In the genomic region with DNA sequence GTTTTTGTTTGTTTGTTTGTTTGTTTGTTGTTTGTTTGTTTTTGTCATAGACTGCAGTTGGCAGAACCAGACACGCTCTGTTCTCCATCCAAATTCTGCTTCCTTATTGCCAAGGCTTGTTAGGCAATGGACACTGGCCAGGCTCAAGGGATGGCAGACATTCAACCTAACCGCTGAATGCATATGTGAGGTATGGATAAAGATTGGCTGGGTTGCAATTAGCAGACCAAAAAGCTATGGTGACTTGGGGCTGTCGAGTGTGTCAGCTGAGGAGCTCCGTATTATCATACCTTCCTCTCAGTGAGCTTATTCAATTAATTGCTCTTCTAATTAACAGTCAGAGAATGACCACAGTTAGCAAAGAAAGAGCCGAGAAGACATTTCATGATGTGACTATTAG, we compare ENCODE assay signal across 21 mouse cellular contexts.
DNase-seq lines count a peak whose midpoint lies in the region; ATAC-seq lines count a peak whose summit lies in the region.
"Had no signal": no experiment of that assay in that cellular context is flagged by ENCODE, and none has a peak within 500 bp of the region (broad histone marks: within the 10 kb centered on the region; RNA-seq: fewer than 3 reads in every experiment).

No protein-coding gene starts in this region.

- H3K4me3 ChIP-seq in forebrain, embryonic 11.5 days (ENCODE audit: low read depth, low read length): no peak overlapping the region
- no peak overlapping the region for H3K4me3 ChIP-seq in forebrain, embryonic 10.5 days
- no peak overlapping the region for H3K4me3 ChIP-seq in forebrain, embryonic 13.5 days
- H3K4me3 ChIP-seq: embryonic facial prominence, embryonic 10.5 days; heart, embryonic 10.5 days; heart, embryonic 15.5 days; hindbrain, embryonic 13.5 days had no signal

- no peaks in the 10 kb centered on the region for H3K27me3 ChIP-seq in forebrain, embryonic 11.5 days (ENCODE audit: control insufficient read depth, insufficient read depth, low read length)
- H3K27me3 ChIP-seq in forebrain, embryonic 10.5 days (ENCODE audit: poor library complexity, severe bottlenecking): no peaks in the 10 kb centered on the region
- peaks cover 8% of the 10 kb centered on the region; the same call in 1 of the 2 replicates for H3K27me3 ChIP-seq in forebrain, embryonic 13.5 days
- H3K27me3 ChIP-seq: CH12.LX; heart, embryonic 15.5 days; hindbrain, embryonic 13.5 days had no signal

- WGBS in forebrain, embryonic 11.5 days: 50% methylated on average over 5 of the region's 5 CpGs
- WGBS in forebrain, embryonic 10.5 days: 72% methylated on average over 5 of the region's 5 CpGs
- WGBS in forebrain, embryonic 13.5 days: 22% methylated on average over 5 of the region's 5 CpGs

- no peaks in the 10 kb centered on the region for H3K9me3 ChIP-seq in forebrain, embryonic 11.5 days (ENCODE audit: control insufficient read depth, low read length)
- no peaks in the 10 kb centered on the region for H3K9me3 ChIP-seq in forebrain, embryonic 10.5 days
- H3K9me3 ChIP-seq in forebrain, embryonic 13.5 days (replicated peaks): no peaks in the 10 kb centered on the region
- H3K9me3 ChIP-seq: embryonic facial prominence, embryonic 10.5 days; heart, embryonic 10.5 days; heart, embryonic 15.5 days; hindbrain, embryonic 13.5 days had no signal

- H3K4me2 ChIP-seq in forebrain, embryonic 11.5 days (ENCODE audit: low read depth, low read length, severe bottlenecking): no peak overlapping the region
- no peak overlapping the region for H3K4me2 ChIP-seq in forebrain, embryonic 13.5 days
- H3K4me2 ChIP-seq: heart, embryonic 15.5 days; hindbrain, embryonic 13.5 days had no signal

- H3K4me1 ChIP-seq in forebrain, embryonic 11.5 days (replicated peaks; ENCODE audit: control insufficient read depth, insufficient read depth, low read length): 0 out of 2 replicates have a peak, but pooled peaks cover 2% of the 10 kb centered on the region
- H3K4me1 ChIP-seq in forebrain, embryonic 10.5 days: peaks cover 13% of the 10 kb centered on the region
- H3K4me1 ChIP-seq in forebrain, embryonic 13.5 days: peaks cover 19% of the 10 kb centered on the region
- H3K4me1 ChIP-seq: embryonic facial prominence, embryonic 10.5 days; heart, embryonic 10.5 days; heart, embryonic 15.5 days had no signal

- H3K9ac ChIP-seq in forebrain, embryonic 11.5 days (ENCODE audit: low read length): no peak overlapping the region
- H3K9ac ChIP-seq in forebrain, embryonic 13.5 days: no peak overlapping the region
- H3K9ac ChIP-seq: heart, embryonic 15.5 days; hindbrain, embryonic 13.5 days had no signal

- DNase-seq in forebrain, embryonic 11.5 days (ENCODE audit: low spot score): no peak
- DNase-seq in forebrain, embryonic 10.5 days (ENCODE audit: extremely low spot score, low spot score): no peak
- DNase-seq in left cerebral cortex, postnatal 4 days: peak; percentile 24
- DNase-seq in left cerebral cortex, adult 8-10 months (ENCODE audit: low spot score in 2 of 2): no peak
- peak; percentile 50 for DNase-seq in Muller cell, postnatal 12 days (ENCODE audit: inconsistent ontology term)
- no peak for DNase-seq in kidney, adult 8-10 months
- no peak for DNase-seq in urinary bladder, postnatal 4 days (ENCODE audit: low spot score in 2 of 2)
- DNase-seq: adrenal gland, adult 2 months; adrenal gland, postnatal 25 days; cerebellum, adult 9-10 months; gastrocnemius, postnatal 36 days; heart, adult 18-20 months; heart, postnatal 14 days; kidney, adult 2 months had no signal

- intact Hi-C loops in left cerebral cortex, postnatal 4 days (cut with DNase I): loop anchor here (10.0 kb wide), 1 partner anchor 118 kb away; a partner anchor contains a TSS

- H3K36me3 ChIP-seq in forebrain, embryonic 11.5 days (ENCODE audit: control insufficient read depth, insufficient read depth, low read length): no peaks in the 10 kb centered on the region
- no peaks in the 10 kb centered on the region for H3K36me3 ChIP-seq in forebrain, embryonic 10.5 days (replicated peaks)
- H3K36me3 ChIP-seq in forebrain, embryonic 13.5 days (ENCODE audit: poor library complexity, severe bottlenecking): no peaks in the 10 kb centered on the region
- H3K36me3 ChIP-seq: embryonic facial prominence, embryonic 10.5 days; heart, embryonic 10.5 days; heart, embryonic 15.5 days; hindbrain, embryonic 13.5 days had no signal

- peak; percentile 50; the same call in 1 of the 2 replicates for ATAC-seq in forebrain, embryonic 11.5 days (replicated peaks; ENCODE audit: low FRiP score)
- ATAC-seq in forebrain, embryonic 13.5 days: peak; percentile 79
- ATAC-seq: intestine, embryonic 16.5 days had no signal

- no peak overlapping the region for H3K27ac ChIP-seq in forebrain, embryonic 11.5 days (ENCODE audit: low read depth, low read length)
- H3K27ac ChIP-seq in forebrain, embryonic 10.5 days: no peak overlapping the region
- no peak overlapping the region for H3K27ac ChIP-seq in forebrain, embryonic 13.5 days
- H3K27ac ChIP-seq: embryonic facial prominence, embryonic 10.5 days; heart, embryonic 10.5 days; heart, embryonic 15.5 days; hindbrain, embryonic 13.5 days had no signal

Comparison
In these comparisons a context has a peak if more than half of its experiments do, and no peak if none do; other contexts are left out.
1. DNase-seq: peak in left cerebral cortex, postnatal 4 days (single experiment) and Muller cell, postnatal 12 days (single experiment); none in forebrain, embryonic 11.5 days (single experiment), forebrain, embryonic 10.5 days (single experiment), left cerebral cortex, adult 8-10 months (0 of 2), kidney, adult 8-10 months (0 of 2) and urinary bladder, postnatal 4 days (0 of 2).